Mouse (Mus musculus) megakaryocyte, embryonic 14.5 days (primary cell): ENCODE results near the gene BC053393. TPM values are rescaled to one million over a fixed set of nuclear protein-coding genes. Genes with fewer than 3 reads are reported as not detected.

Experiments
- H3K27me3 ChIP-seq: replicated peaks from 2 replicates; pipeline ENCODE3; 2012; ENCODE audit warnings: inconsistent platforms
- H3K36me3 ChIP-seq: replicated peaks from 2 replicates; pipeline ENCODE3; 2012; ENCODE audit warnings: low read length, inconsistent platforms, mixed read lengths
- H3K4me1 ChIP-seq: 2 replicates; pipeline ENCODE4 v1.6.1; 2012; ENCODE audit warnings: inconsistent platforms
- H3K4me3 ChIP-seq: replicated peaks from 2 replicates; pipeline ENCODE3; 2012; ENCODE audit warnings: moderate library complexity, mild to moderate bottlenecking, inconsistent platforms
- H3K9me3 ChIP-seq: 2 replicates; pipeline ENCODE4 v1.6.1; 2012; ENCODE audit warnings: inconsistent platforms
- FLI1 ChIP-seq: IDR thresholded peaks from 2 replicates; pipeline ENCODE4 v1.6.1; 2012; ENCODE audit warnings: low read length, inconsistent platforms, mixed read lengths
- GATA1 ChIP-seq: IDR thresholded peaks from 3 replicates; pipeline ENCODE4 v1.6.1; 2012; ENCODE audit warnings: mixed read lengths, low read length, inconsistent platforms, borderline replicate concordance
- polyA plus RNA-seq: library from polyadenylated mRNA; stranded (reverse); fragments of >175 nt; gene quantifications from 2 replicates; pipeline ENCODE4 v1.2.3, GENCODE M21; 2012; ENCODE audit warnings: low replicate concordance; ENCODE audit not compliant: insufficient read depth

BC053393 gene
- polyA plus RNA-seq: not detected in 2 replicates

DNA sequence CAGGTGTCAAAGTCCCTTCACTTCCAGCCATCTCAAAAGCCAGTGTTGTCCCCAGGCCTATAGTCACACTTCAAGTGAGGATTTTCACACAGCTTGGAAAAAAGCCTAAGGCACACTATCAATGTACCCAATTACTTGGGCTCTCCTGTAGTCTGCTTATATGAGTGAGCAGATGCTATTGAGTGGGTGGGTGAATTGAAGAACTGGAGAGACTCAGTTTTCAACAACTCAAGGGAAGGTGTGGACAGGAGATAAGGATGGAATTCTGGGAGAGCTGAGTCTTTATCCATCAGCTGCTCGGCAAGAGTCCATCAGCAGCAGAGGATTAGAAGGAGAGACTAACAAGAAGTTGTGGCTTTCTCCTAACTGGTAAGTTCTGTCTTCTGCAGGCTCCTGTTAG lies at the start of gene BC053393:
Gene BC053393, plus strand, starts transcription at position 210 of the 400 bp plus-strand sequence.
- Histone ChIP-seq H3K4me3 (no peak within 1 kb of the TSS), H3K4me1 (no peaks in the 10 kb centered on the region), H3K27me3 (peaks cover 2% of the 10 kb centered on the region), H3K36me3 (no peaks in the 10 kb centered on the region), H3K9me3 (no peaks in the 10 kb centered on the region)
- TF ChIP-seq GATA1: no peak
- TF ChIP-seq FLI1: no peak

DNA sequence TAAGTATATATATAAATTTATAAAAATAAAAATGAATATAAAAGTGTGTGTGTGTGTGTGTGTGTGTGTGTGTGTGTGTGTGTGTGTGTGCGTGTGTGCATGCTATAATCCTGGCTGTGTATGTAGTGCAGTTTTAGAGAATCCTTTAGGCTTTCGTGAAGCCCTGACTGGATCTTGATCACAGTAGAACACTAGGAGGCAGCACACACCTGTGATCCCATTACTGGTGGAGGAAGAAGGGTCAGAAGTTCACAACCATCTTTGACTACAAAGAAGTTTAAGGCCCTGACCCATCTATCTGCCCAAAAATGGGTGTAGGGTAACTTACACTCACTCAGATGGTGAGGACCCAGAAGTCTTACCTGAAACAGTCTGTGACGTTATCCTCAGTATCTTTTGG lies 48.6 kb upstream of the BC053393 start:
- TF ChIP-seq GATA1 (no peak), FLI1 (no peak)
- H3K36me3 ChIP-seq: no peaks in the 10 kb centered on the region
- no peaks in the 10 kb centered on the region for H3K4me1 ChIP-seq
- H3K27me3 ChIP-seq: no peaks in the 10 kb centered on the region
- H3K4me3 ChIP-seq: no peak overlapping the region
- no peaks in the 10 kb centered on the region for H3K9me3 ChIP-seq

DNA sequence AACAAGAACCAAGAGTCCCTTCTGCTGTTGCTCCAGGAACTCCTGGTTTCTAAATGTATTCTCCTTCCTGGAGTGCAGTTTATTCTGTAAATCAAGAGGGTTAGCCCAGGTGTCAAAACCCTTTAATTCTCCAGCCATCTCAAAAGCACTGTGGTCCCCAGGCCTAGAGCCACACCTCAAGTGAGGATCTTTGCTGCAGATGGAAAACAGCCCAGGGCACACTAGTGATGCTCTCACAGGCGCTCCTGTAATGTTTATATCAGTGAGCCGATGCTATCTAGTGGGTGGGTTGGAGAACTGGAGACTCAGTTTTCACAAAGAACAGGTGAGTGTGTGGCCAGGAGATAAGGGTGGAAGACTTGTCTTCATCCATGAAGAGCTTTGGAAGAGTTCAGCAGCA lies 47.4 kb upstream of the BC053393 start, which contains the start of gene Gm12169:
Gene Gm12169, plus strand, starts transcription at position 301 of the 400 bp plus-strand sequence.
- H3K4me3 ChIP-seq: no peak within 1 kb of the TSS
- TF ChIP-seq GATA1: no peak
- no peak for TF ChIP-seq FLI1
- no peaks in the 10 kb centered on the region for H3K9me3 ChIP-seq
- H3K4me1 ChIP-seq: no peaks in the 10 kb centered on the region
- no peaks in the 10 kb centered on the region for H3K36me3 ChIP-seq
- no peaks in the 10 kb centered on the region for H3K27me3 ChIP-seq

DNA sequence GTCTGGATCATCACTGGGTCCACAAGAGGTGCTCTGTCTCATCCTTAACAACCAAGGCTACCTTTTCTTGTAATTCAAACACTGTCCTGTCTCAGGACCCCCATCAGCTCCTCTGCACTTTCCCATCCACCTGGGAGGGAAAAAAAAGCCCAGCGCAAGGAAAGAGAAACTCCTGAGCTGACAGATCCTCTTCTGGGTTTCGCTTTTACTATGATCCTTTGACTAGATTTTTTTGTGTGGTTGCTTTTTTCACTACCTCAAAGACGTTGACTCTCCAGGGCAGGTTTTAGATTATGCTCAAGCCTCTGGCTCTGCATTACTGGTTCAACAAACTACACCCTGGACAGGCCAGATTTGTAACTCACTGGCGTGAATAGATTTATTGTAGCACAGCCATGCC lies 41.2 kb upstream of the BC053393 start:
- Histone ChIP-seq H3K27me3 (peaks cover 6% of the 10 kb centered on the region), H3K36me3 (no peaks in the 10 kb centered on the region), H3K4me1 (no peaks in the 10 kb centered on the region), H3K4me3 (no peak overlapping the region), H3K9me3 (no peaks in the 10 kb centered on the region)
- TF ChIP-seq FLI1 (no peak), GATA1 (no peak)

DNA sequence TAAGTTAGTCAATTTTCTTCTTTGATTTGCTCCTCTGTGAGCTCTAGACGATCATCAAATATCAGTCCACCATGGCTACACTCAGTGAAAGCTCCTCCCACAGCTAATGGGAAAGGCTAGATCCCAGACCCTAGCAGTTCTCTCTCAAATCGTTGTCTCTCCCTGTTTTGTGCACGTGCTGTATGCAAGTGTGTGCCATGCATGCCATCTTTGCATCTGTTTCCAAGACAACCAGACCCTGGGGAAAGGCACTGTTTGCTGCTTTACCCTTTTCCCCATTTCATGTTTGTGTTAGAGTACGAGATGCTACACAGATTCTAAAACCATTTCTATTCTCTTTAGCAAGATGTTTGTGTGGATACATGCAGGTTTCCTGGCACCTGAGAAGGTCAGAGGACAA lies 34.4 kb upstream of the BC053393 start:
- TF ChIP-seq FLI1: no peak
- TF ChIP-seq GATA1: no peak
- Histone ChIP-seq H3K36me3 (no peaks in the 10 kb centered on the region), H3K27me3 (peaks cover 1% of the 10 kb centered on the region)

DNA sequence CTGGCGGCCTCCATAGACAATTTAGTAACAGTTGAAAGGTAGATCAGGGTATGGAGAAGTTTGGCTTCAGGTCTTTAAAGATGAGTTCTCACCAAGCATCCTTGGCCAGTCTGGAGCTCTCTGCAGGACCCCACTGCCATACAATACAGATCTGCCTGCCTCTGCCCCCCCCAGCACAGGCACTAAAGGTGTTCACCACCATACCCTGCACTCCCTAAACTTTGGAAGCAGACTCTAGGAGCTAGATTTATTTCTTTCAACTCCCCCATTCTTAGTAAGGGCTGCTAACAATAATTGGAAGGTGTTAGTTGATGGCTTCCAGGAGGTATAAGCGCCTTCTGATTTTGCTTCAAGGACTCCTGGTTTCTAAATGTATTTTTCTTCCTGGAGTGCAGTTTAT lies 27.8 kb upstream of the BC053393 start:
- H3K36me3 ChIP-seq: no peaks in the 10 kb centered on the region
- no peaks in the 10 kb centered on the region for H3K9me3 ChIP-seq
- TF ChIP-seq GATA1: no peak
- no peak for TF ChIP-seq FLI1
- no peaks in the 10 kb centered on the region for H3K4me1 ChIP-seq
- peaks cover 4% of the 10 kb centered on the region for H3K27me3 ChIP-seq
- no peak overlapping the region for H3K4me3 ChIP-seq

More for the DNA sequence above, 34.4 kb upstream of the BC053393 start:
- Histone ChIP-seq H3K9me3 (no peaks in the 10 kb centered on the region), H3K4me3 (no peak overlapping the region), H3K4me1 (no peaks in the 10 kb centered on the region)

DNA sequence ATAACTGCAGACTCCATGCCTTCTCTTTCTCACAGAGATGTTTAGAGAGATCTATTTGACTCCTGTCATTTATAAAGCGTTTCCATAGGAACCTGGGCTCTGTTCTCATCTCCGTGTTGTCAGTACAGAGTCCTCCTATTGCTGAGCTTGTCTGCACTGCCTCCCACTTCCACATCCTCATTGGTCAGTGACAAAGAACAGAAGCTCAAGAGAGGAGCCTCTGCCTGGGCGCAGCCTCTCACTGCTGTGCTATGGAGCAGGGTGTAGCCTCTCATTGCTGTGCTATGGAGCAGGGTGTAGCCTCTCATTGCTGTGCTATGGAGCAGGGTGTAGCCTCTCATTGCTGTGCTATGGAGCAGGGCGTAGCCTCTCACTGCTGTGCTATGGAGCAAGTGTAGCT lies 21.6 kb upstream of the BC053393 start:
- Histone ChIP-seq H3K36me3 (no peaks in the 10 kb centered on the region), H3K4me1 (no peaks in the 10 kb centered on the region), H3K4me3 (no peak overlapping the region), H3K27me3 (peaks cover 4% of the 10 kb centered on the region), H3K9me3 (no peaks in the 10 kb centered on the region; the same call in 1 of the 2 replicates)
- no peak for TF ChIP-seq GATA1
- no peak for TF ChIP-seq FLI1

DNA sequence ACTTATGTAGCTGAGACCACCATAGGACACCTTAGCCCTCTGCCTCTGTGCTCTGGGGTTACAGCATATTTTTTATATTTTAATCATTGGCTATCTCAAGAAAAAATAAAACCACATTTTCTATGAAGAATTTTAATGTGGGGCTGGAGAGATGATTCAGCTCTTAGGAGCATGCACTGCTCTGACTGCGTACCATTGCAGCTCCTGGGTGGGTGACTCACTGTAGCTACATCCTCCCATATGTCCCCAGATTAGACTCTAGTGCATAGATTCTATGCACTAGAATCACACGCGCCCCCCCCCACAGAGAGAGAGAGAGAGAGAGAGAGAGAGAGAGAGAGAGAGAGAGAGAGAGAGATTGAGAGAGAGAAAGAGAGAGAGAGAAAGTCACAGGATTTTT lies 18.6 kb upstream of the BC053393 start:
- no peaks in the 10 kb centered on the region for H3K36me3 ChIP-seq

DNA sequence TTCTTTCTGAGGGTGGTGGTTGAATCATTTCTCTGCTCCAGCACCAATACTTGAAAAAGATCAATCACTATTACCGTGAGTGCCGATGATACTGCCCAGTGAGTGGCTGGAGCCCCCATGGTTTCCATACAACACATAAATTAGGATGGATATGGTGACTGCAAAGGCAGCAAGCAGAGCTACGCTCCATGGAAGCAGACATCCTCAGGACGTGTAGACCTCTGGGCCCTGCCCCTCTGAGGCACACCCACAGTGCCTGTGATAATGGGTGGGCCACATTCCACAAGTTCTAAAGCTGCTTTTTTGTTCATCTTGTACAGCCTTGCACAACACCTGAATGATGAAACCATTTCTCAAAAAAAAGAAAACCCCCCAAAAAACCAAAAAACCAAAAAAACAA lies 10.2 kb upstream of the BC053393 start:
- TF ChIP-seq GATA1 (no peak), FLI1 (no peak)

More for the DNA sequence above, 18.6 kb upstream of the BC053393 start:
- H3K27me3 ChIP-seq: peaks cover 2% of the 10 kb centered on the region
- H3K4me1 ChIP-seq: no peaks in the 10 kb centered on the region
- TF ChIP-seq GATA1 (no peak), FLI1 (no peak)
- no peaks in the 10 kb centered on the region; the same call in 1 of the 2 replicates for H3K9me3 ChIP-seq
- no peak overlapping the region for H3K4me3 ChIP-seq

DNA sequence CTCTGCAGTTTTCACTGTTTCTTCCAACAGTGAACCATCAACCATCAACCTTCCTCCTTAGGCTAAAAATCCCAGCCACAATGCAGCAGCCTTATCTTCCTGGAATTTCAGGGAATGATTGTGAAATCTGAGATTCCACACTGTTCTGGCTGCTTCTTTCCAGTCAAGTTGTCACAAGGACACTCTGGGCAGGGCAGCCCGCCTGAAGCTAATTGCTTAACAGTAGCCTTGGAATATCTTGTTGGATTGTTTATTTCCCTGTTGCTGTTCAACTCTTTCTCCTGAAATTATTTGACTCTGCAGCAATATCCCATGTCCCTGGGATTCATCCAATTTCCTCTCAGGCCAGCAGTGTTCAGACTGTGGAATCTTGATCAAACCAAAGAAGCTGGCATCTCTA lies 6.7 kb upstream of the BC053393 start:
- TF ChIP-seq GATA1 (no peak), FLI1 (no peak)
- Histone ChIP-seq H3K36me3 (no peaks in the 10 kb centered on the region), H3K4me1 (no peaks in the 10 kb centered on the region), H3K27me3 (no peaks in the 10 kb centered on the region), H3K4me3 (no peak overlapping the region), H3K9me3 (no peaks in the 10 kb centered on the region)

More for the DNA sequence above, 10.2 kb upstream of the BC053393 start:
- Histone ChIP-seq H3K36me3 (no peaks in the 10 kb centered on the region), H3K9me3 (no peaks in the 10 kb centered on the region), H3K27me3 (peaks cover 1% of the 10 kb centered on the region), H3K4me3 (no peak overlapping the region), H3K4me1 (no peaks in the 10 kb centered on the region)

DNA sequence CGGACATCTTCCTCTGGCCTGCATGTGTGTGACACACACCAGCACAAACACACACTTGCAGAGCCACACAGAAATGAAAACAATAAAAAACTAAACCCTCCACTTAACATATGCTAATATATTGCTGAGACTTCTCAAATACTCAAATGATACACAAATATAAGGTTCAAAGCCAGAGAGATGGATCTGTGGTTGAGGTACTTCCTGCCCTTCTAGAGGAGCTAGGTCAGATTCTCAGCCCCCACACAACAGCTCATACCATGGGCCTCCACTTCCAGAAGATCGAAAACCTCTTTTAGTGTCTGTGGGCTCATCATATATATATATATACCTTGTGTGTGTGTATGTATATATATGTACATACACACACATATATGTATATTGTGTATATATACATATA lies 5.4 kb upstream of the BC053393 start:
- Histone ChIP-seq H3K27me3 (no peaks in the 10 kb centered on the region), H3K36me3 (no peaks in the 10 kb centered on the region), H3K9me3 (no peaks in the 10 kb centered on the region), H3K4me1 (no peaks in the 10 kb centered on the region), H3K4me3 (no peak overlapping the region)
- TF ChIP-seq GATA1 (no peak), FLI1 (no peak)
